10 mouse cellular contexts compared by ENCODE assay signal in genomic region chr4:34782730-34783129, GRCm38 (mm10). TPM values are rescaled to one million over a fixed set of nuclear protein-coding genes. Genes with fewer than 3 reads are reported as not detected.
DNase-seq lines count a peak whose midpoint lies in the region; TF ChIP-seq lines count a peak whose summit lies in the region.
"Had no signal": no experiment of that assay in that cellular context is flagged by ENCODE, and none has a peak within 500 bp of the region (broad histone marks: within the 10 kb centered on the region; RNA-seq: fewer than 3 reads in every experiment).

No protein-coding gene starts in this region.

- H3K4me3 ChIP-seq in left cerebral cortex, adult 2 months = no peak overlapping the region
- no peak overlapping the region for H3K4me3 ChIP-seq in ES-Bruce4 (ENCODE audit: low read depth, low read length)
- H3K4me3 ChIP-seq: midbrain, embryonic 12.5 days had no signal

- H3K36me3 ChIP-seq in ES-Bruce4 (ENCODE audit: control insufficient read depth, insufficient read depth, low read length, poor library complexity, severe bottlenecking) = no peaks in the 10 kb centered on the region
- H3K36me3 ChIP-seq: midbrain, embryonic 12.5 days had no signal

- no peak overlapping the region for H3K9ac ChIP-seq in ES-Bruce4 (ENCODE audit: low read depth, poor library complexity, severe bottlenecking)
- H3K9ac ChIP-seq: midbrain, embryonic 12.5 days had no signal

- no peaks in the 10 kb centered on the region for H3K4me1 ChIP-seq in ES-Bruce4 (ENCODE audit: control insufficient read depth, insufficient read depth, low read length)

- no peaks in the 10 kb centered on the region for H3K9me3 ChIP-seq in ES-Bruce4 (replicated peaks; ENCODE audit: control insufficient read depth, insufficient read depth, low read length, poor library complexity, severe bottlenecking)
- H3K9me3 ChIP-seq: midbrain, embryonic 12.5 days had no signal

- TF ChIP-seq EP300 in ES-Bruce4 (IDR thresholded peaks at IDR 0.05; ENCODE audit: insufficient read depth, low read depth, low read length) = no peak

- DNase-seq in cerebellum, postnatal 10 days = peak; percentile 44 to 47
- no peak for DNase-seq in cerebellum, adult 8-10 months
- no peak for DNase-seq in left cerebral cortex, adult 2 months (ENCODE audit: extremely low spot score in 1 of 2, low spot score in 2 of 2)
- no peak for DNase-seq in left cerebral cortex, adult 18-20 months (ENCODE audit: low spot score in 2 of 2)
- peak; percentile 54 for DNase-seq in naive thymus-derived CD4-positive, alpha-beta T cell, adult 2 months (ENCODE audit: low read depth)
- DNase-seq in layer of hippocampus, postnatal 10 days (ENCODE audit: low spot score in 2 of 2) = no peak
- DNase-seq in urinary bladder, postnatal 25 days (ENCODE audit: low spot score) = no peak

- no peak overlapping the region for H3K27ac ChIP-seq in left cerebral cortex, adult 2 months
- H3K27ac ChIP-seq in ES-Bruce4 (ENCODE audit: insufficient read depth, low read length) = no peak overlapping the region
- H3K27ac ChIP-seq: midbrain, embryonic 12.5 days had no signal

- H3K27me3 ChIP-seq in ES-Bruce4 (ENCODE audit: control insufficient read depth, insufficient read depth, low read length, poor library complexity, severe bottlenecking) = no peaks in the 10 kb centered on the region
- H3K27me3 ChIP-seq: midbrain, embryonic 12.5 days had no signal

- peak; percentile 33 for TF ChIP-seq CTCF in left cerebral cortex, adult 2 months (IDR thresholded peaks at IDR 0.05)
- TF ChIP-seq CTCF in ES-Bruce4 (IDR thresholded peaks at IDR 0.05; ENCODE audit: low read depth, low read length) = peak; percentile 65

- TF ChIP-seq POLR2A in ES-Bruce4 (IDR thresholded peaks at IDR 0.05; ENCODE audit: insufficient read depth, low read length) = no peak

- intact Hi-C loops in left cerebral cortex, adult 2 months (cut with DNase I) = no loop called here

RNA-seq across cellular contexts. Expression of gene Smim8, which starts 4.5 kb away (rescaled TPM):
- total RNA-seq in left cerebral cortex, adult 2 months (2021) = 10 to 100 TPM; 20.4 to 21.0 TPM
- 10 to 100 TPM; 21.3 to 22.1 TPM for total RNA-seq in left cerebral cortex, adult 18-20 months (2021)
- 27.5 and 27.8 TPM in 2 replicates for polyA plus RNA-seq in ES-Bruce4 (2011; ENCODE audit: insufficient read depth, insufficient read length, low read depth, missing spikeins)
- total RNA-seq in layer of hippocampus, postnatal 10 days (2021) = 10 to 100 TPM; 20.8 to 27.3 TPM

RNA-seq across cellular contexts. Expression of gene Gm136, which starts 26.7 kb away (rescaled TPM):
- not detected for total RNA-seq in left cerebral cortex, adult 2 months (2021)
- not detected for total RNA-seq in left cerebral cortex, adult 18-20 months (2021)
- not detected in 2 replicates for polyA plus RNA-seq in ES-Bruce4 (2011; ENCODE audit: insufficient read depth, insufficient read length, low read depth, missing spikeins)
- total RNA-seq in layer of hippocampus, postnatal 10 days (2021) = not detected
- total RNA-seq: heart, postnatal 14 days had no signal
- polyA plus RNA-seq: midbrain, embryonic 12.5 days had no signal

RNA-seq across cellular contexts. Expression of gene Cfap206, which starts 52.7 kb away (rescaled TPM):
- total RNA-seq in left cerebral cortex, adult 2 months (2021) = 1 to 10 TPM; 1.8 to 2.1 TPM
- 1 to 10 TPM; 1.5 to 2.0 TPM for total RNA-seq in left cerebral cortex, adult 18-20 months (2021)
- 1.4 TPM in 1 of 2 replicates, not detected in the other for polyA plus RNA-seq in ES-Bruce4 (2011; ENCODE audit: insufficient read depth, insufficient read length, low read depth, missing spikeins)
- total RNA-seq in layer of hippocampus, postnatal 10 days (2021) = 1 to 10 TPM; 2.3 to 2.5 TPM

Comparison
In these comparisons a context has a peak if more than half of its experiments do, and no peak if none do; other contexts are left out.
1. DNase-seq: peak in cerebellum, postnatal 10 days (2 of 2) and naive thymus-derived CD4-positive, alpha-beta T cell, adult 2 months (single experiment); none in cerebellum, adult 8-10 months (single experiment), left cerebral cortex, adult 2 months (0 of 2), left cerebral cortex, adult 18-20 months (0 of 2), layer of hippocampus, postnatal 10 days (0 of 2) and urinary bladder, postnatal 25 days (single experiment).